Mouse (Mus musculus) adrenal gland, postnatal 4 days (tissue): ENCODE measurements around the gene Rpl31. TPM values are rescaled to one million over a fixed set of nuclear protein-coding genes. Genes with fewer than 3 reads are reported as not detected.

Experiments
- DNase-seq, 2 experiments: peaks; one replicate each; pipeline ENCODE4 v3.0.0; 2021 to 2022; ENCODE audit warnings: low spot score in 2 of 2, mixed read lengths in 2 of 2
- long read RNA-seq, 2 experiments: library from polyadenylated mRNA; stranded (forward); transcript quantifications; one replicate each; pipeline ENCODE4 v2.0.0; 2021
- total RNA-seq, 2 experiments: library from RNA; stranded (reverse); gene quantifications; 2 replicates each; pipeline ENCODE4 v1.2.3; 2021

Rpl31 gene
- 1,000 to 10,000 TPM in 1 of 2 experiments, 100 to 1,000 TPM in 1; 986 to 1,037 TPM for total RNA-seq
- long read RNA-seq, experiment 1, transcript Rpl31-202 (5 exons, 487 nt) = minor isoform, 43 of 209 reads
- long read RNA-seq, experiment 1, transcript Rpl31-203 (4 exons, 630 nt) = major isoform, 76 of 209 reads
- long read RNA-seq, experiment 1, transcript Rpl31-201 (5 exons, 1,049 nt) = minor isoform, 59 of 209 reads
- long read RNA-seq, experiment 1, transcript Rpl31-204 (3 exons, 468 nt) = minor isoform, 13 of 209 reads
- long read RNA-seq, experiment 1, partial matches to known transcripts = 5 of 209 reads
- long read RNA-seq, experiment 1, other reads (novel, unspliced or antisense) = 11 of 209 reads
- long read RNA-seq, experiment 2, transcript Rpl31-202 (5 exons, 487 nt) = minor isoform, 32 of 193 reads
- long read RNA-seq, experiment 2, transcript Rpl31-203 (4 exons, 630 nt) = minor isoform, 30 of 193 reads
- long read RNA-seq, experiment 2, transcript Rpl31-204 (3 exons, 468 nt) = major isoform, 63 of 193 reads
- long read RNA-seq, experiment 2, transcript Rpl31-201 (5 exons, 1,049 nt) = minor isoform, 51 of 193 reads
- long read RNA-seq, experiment 2, partial matches to known transcripts = 10 of 193 reads
- long read RNA-seq, experiment 2, other reads (novel, unspliced or antisense) = 7 of 193 reads

GRCm38 (mm10) chr1:39367601-39368266 is at the start of gene Rpl31:
Rpl31 (plus strand) TSS chr1:39367842.
- DNase-seq = peak; percentile 96 to 98

GRCm38 (mm10) chr1:39317935-39318334 is 49.7 kb upstream of the Rpl31 start:
- DNase-seq = peak in 1 of 2 experiments; percentile 21

- no peak for DNase-seq
Observed at GRCm38 (mm10) chr1:39318870-39319269, 48.8 kb upstream of the Rpl31 start.

- no peak for DNase-seq
Observed at GRCm38 (mm10) chr1:39321954-39322353, 45.7 kb upstream of the Rpl31 start.

GRCm38 (mm10) chr1:39325228-39325627 is 42.4 kb upstream of the Rpl31 start:
- no peak for DNase-seq

GRCm38 (mm10) chr1:39327546-39327945 is 40.1 kb upstream of the Rpl31 start:
- no peak for DNase-seq

GRCm38 (mm10) chr1:39330857-39331594 is 36.6 kb upstream of the Rpl31 start:
- no peak for DNase-seq

- DNase-seq = no peak
Observed at GRCm38 (mm10) chr1:39332456-39332855, 35.2 kb upstream of the Rpl31 start.

- DNase-seq = no peak
Observed at GRCm38 (mm10) chr1:39335561-39336196, 32.0 kb upstream of the Rpl31 start.

- no peak for DNase-seq
Observed at GRCm38 (mm10) chr1:39336788-39337187, 30.9 kb upstream of the Rpl31 start.

- no peak for DNase-seq
Observed at GRCm38 (mm10) chr1:39338831-39339230, 28.8 kb upstream of the Rpl31 start.

GRCm38 (mm10) chr1:39339455-39339854 is 28.2 kb upstream of the Rpl31 start:
- DNase-seq = no peak

GRCm38 (mm10) chr1:39340156-39340555 is 27.5 kb upstream of the Rpl31 start:
- no peak for DNase-seq

GRCm38 (mm10) chr1:39340647-39341046 is 27.0 kb upstream of the Rpl31 start:
- DNase-seq = peak in 1 of 2 experiments; percentile 13

- DNase-seq = no peak
Observed at GRCm38 (mm10) chr1:39341807-39342206, 25.8 kb upstream of the Rpl31 start.

- DNase-seq = no peak
Observed at GRCm38 (mm10) chr1:39343242-39343641, 24.4 kb upstream of the Rpl31 start.

GRCm38 (mm10) chr1:39344981-39345600 is 22.6 kb upstream of the Rpl31 start:
- DNase-seq = no peak

- DNase-seq = no peak
Observed at GRCm38 (mm10) chr1:39349001-39349400, 18.6 kb upstream of the Rpl31 start.

- no peak for DNase-seq
Observed at GRCm38 (mm10) chr1:39349427-39349826, 18.2 kb upstream of the Rpl31 start.
